Mouse (Mus musculus) bone marrow, adult 2 months (tissue): ENCODE measurements around the gene Cebpg. TPM values are rescaled to one million over a fixed set of nuclear protein-coding genes. Genes with fewer than 3 reads are reported as not detected.
A peak's percentile ranks its signal among the peaks of the same experiment; 100 is the strongest.

Source experiments
- H3K27ac ChIP-seq: fragments of 200-500 bp; 2 replicates; pipeline ENCODE4 v1.5.1; 2012; ENCODE audit warnings: low read depth, mild to moderate bottlenecking, control low read depth, inconsistent platforms, low read length; ENCODE audit not compliant: control insufficient read depth, poor library complexity, insufficient read depth
- H3K4me1 ChIP-seq: fragments of 200-500 bp; 2 replicates; pipeline ENCODE4 v1.6.1; 2011; ENCODE audit warnings: low read length; ENCODE audit not compliant: control insufficient read depth, insufficient read depth
- H3K4me3 ChIP-seq: fragments of 200-500 bp; replicated peaks from 2 replicates; pipeline ENCODE3; 2011; ENCODE audit warnings: mild to moderate bottlenecking, low read depth, low read length, control low read depth; ENCODE audit not compliant: control insufficient read depth
- CTCF ChIP-seq: fragments of 200-500 bp; IDR thresholded peaks from 2 replicates; pipeline ENCODE4 v1.5.1; 2011; ENCODE audit warnings: low read length, control low read depth; ENCODE audit not compliant: control insufficient read depth, insufficient read depth
- POLR2A ChIP-seq: fragments of 200-500 bp; IDR thresholded peaks from 2 replicates; pipeline ENCODE4 v1.6.1; 2011; ENCODE audit warnings: low read depth, mild to moderate bottlenecking, control low read depth, low read length, borderline replicate concordance; ENCODE audit not compliant: control insufficient read depth
- WGBS: fragments of 180-500 bp; shearing (Covaris S2); methylation state at CpG from one replicate; pipeline ENCODE4 v1.1.7; 2018; 5-methylcytosine and 5-hydroxymethylcytosine counted together
- polyA plus RNA-seq: library from polyadenylated mRNA; stranded (reverse); fragments of >200 nt; gene quantifications from 2 replicates; pipeline ENCODE4 v1.2.4, GENCODE M21; 2011; ENCODE audit warnings: low replicate concordance; ENCODE audit not compliant: missing spikeins, insufficient read depth, insufficient read length

Cebpg gene
- polyA plus RNA-seq, 1 experiment: 18.2 TPM

GRCm38 (mm10) chr7:35024426-35024825 is 31.9 kb downstream of the Cebpg start:
- H3K4me1 ChIP-seq: peaks cover 6% of the 10 kb centered on the region
- TF ChIP-seq POLR2A (no peak), CTCF (no peak)
- no peak overlapping the region for H3K27ac ChIP-seq
- 86% methylated on average over 1 of the region's 1 CpGs for WGBS
- no peak overlapping the region for H3K4me3 ChIP-seq

- TF ChIP-seq CTCF: no peak
- TF ChIP-seq POLR2A: no peak
Measured at GRCm38 (mm10) chr7:35023251-35023650, 33.1 kb downstream of the Cebpg start.

GRCm38 (mm10) chr7:35021365-35021764 is 35.0 kb downstream of the Cebpg start:
- Histone ChIP-seq H3K4me3 (no peak overlapping the region), H3K27ac (no peak overlapping the region), H3K4me1 (no peaks in the 10 kb centered on the region)
- TF ChIP-seq POLR2A: no peak
- 92% methylated on average over 10 of the region's 10 CpGs for WGBS

More at GRCm38 (mm10) chr7:35023251-35023650, 33.1 kb downstream of the Cebpg start:
- no peak overlapping the region for H3K27ac ChIP-seq
- peaks cover 2% of the 10 kb centered on the region; the same call in 1 of the 2 replicates for H3K4me1 ChIP-seq
- no peak overlapping the region for H3K4me3 ChIP-seq
- WGBS: 65% methylated on average over 4 of the region's 4 CpGs

- TF ChIP-seq CTCF: no peak
- no peak for TF ChIP-seq POLR2A
- H3K4me3 ChIP-seq: no peak overlapping the region
- no peaks in the 10 kb centered on the region for H3K4me1 ChIP-seq
- WGBS: 82% methylated on average over 2 of the region's 2 CpGs
- no peak overlapping the region for H3K27ac ChIP-seq
Measured at GRCm38 (mm10) chr7:35015252-35015651, 41.1 kb downstream of the Cebpg start.

GRCm38 (mm10) chr7:35013228-35013627 is 43.1 kb downstream of the Cebpg start:
- Histone ChIP-seq H3K27ac (no peak overlapping the region), H3K4me3 (no peak overlapping the region), H3K4me1 (no peaks in the 10 kb centered on the region)
- 82% methylated on average over 9 of the region's 9 CpGs for WGBS
- TF ChIP-seq CTCF: no peak

GRCm38 (mm10) chr7:35006661-35007060 is 49.7 kb downstream of the Cebpg start:
- Histone ChIP-seq H3K4me1 (no peaks in the 10 kb centered on the region), H3K4me3 (no peak overlapping the region), H3K27ac (no peak overlapping the region)
- WGBS: 85% methylated on average over 7 of the region's 7 CpGs
- TF ChIP-seq CTCF (no peak), POLR2A (no peak)

- 90% methylated on average over 7 of the region's 7 CpGs for WGBS
- no peak overlapping the region for H3K27ac ChIP-seq
- TF ChIP-seq CTCF (no peak), POLR2A (no peak)
- no peak overlapping the region for H3K4me3 ChIP-seq
- no peaks in the 10 kb centered on the region for H3K4me1 ChIP-seq
Measured at GRCm38 (mm10) chr7:35003171-35003737, 53.1 kb downstream of the Cebpg start.

GRCm38 (mm10) chr7:35000839-35001238 is 55.5 kb downstream of the Cebpg start:
- WGBS: 38% methylated on average over 6 of the region's 6 CpGs
- peak; percentile 84 for TF ChIP-seq CTCF
- no peak for TF ChIP-seq POLR2A
- H3K4me3 ChIP-seq: no peak overlapping the region
- no peak overlapping the region for H3K27ac ChIP-seq
- no peaks in the 10 kb centered on the region for H3K4me1 ChIP-seq

Other genes starting within 250 kb of the Cebpg start
- not detected in 2 replicates for gene Chst8, start 243.9 kb downstream of the Cebpg start, polyA plus RNA-seq
- gene Pepd, start 144.2 kb downstream of the Cebpg start, polyA plus RNA-seq: 6.4 and 16.1 TPM in 2 replicates
- gene Cebpa, start 62.7 kb upstream of the Cebpg start, polyA plus RNA-seq: 8.9 and 14.2 TPM in 2 replicates
- gene Slc7a10, start 129.8 kb upstream of the Cebpg start, polyA plus RNA-seq: 1.5 TPM in 1 of 2 replicates, not detected in the other
- gene Lrp3, start 158.9 kb upstream of the Cebpg start, polyA plus RNA-seq: not detected in 2 replicates